Mouse (Mus musculus) olfactory bulb, adult 2 months (tissue): Measurements from ENCODE around the gene Nomo1.

Source experiments
- CTCF ChIP-seq: fragments of 200-500 bp; IDR thresholded peaks from 2 replicates; pipeline ENCODE4 v1.5.1; 2012; ENCODE audit warnings: low read depth, mild to moderate bottlenecking, low read length, moderate library complexity; ENCODE audit not compliant: insufficient read depth
- POLR2A ChIP-seq: fragments of 200-500 bp; IDR thresholded peaks from 2 replicates; pipeline ENCODE4 v1.6.1; 2012; ENCODE audit warnings: mild to moderate bottlenecking, low read depth, low read length, moderate library complexity; ENCODE audit not compliant: insufficient read depth

DNA sequence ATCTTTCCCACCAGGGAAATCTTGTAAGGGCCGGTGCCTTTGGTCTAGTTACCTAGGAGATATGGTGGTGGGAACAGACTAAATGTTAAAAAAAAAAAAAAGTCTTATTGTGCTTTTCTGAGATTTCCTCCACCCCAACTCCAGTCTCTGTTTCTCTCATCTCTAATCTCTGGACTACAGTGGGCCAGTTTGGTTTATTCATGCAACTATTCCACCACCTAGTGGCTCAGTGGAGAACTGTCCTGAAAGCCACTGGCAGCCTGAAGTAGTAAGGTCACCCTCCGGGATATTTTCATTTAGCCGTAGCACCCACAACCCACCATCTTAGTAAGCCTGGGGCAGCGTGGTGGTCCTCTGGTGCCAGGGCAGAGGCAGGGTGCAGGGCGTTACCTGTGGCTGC lies 23.9 kb upstream of the Nomo1 start:
- TF ChIP-seq CTCF (peak; percentile 35; the same call in 1 of the 2 replicates), POLR2A (no peak)
